Mouse (Mus musculus) adrenal gland, postnatal 36 days (tissue): ENCODE measurements at regions not wholly inside any gene's neighbourhood (a gene's known extent, or its start where the extent isn't known, plus 50 kb on each side); places are given as distances from the start of the nearest gene placed in this dataset.
"Not testable (repeated sequence)": the region's sequence is repeated elsewhere in the genome, so short reads cannot be mapped to it uniquely, and the experiment has no call there.

Source experiments
- DNase-seq, 2 experiments: peaks; one replicate each; pipeline ENCODE4 v3.0.0; 2021; ENCODE audit warnings: mixed read lengths in 1 of 2

- DNase-seq, result peak; percentile 53 to 58
These were observed 739.1 kb upstream of the Ywhaq start for GRCm38 (mm10) chr12:22156467-22157037.

GRCm38 (mm10) chr12:22155341-22155740, 737.9 kb upstream of the Ywhaq start:
- DNase-seq, result not testable (repeated sequence)
